Mouse (Mus musculus) olfactory bulb, adult 2 months (tissue): ENCODE results near the gene Junb.

Experiments
- CTCF ChIP-seq: fragments of 200-500 bp; IDR thresholded peaks from 2 replicates; pipeline ENCODE4 v1.5.1; 2012; ENCODE audit warnings: low read depth, mild to moderate bottlenecking, low read length, moderate library complexity; ENCODE audit not compliant: insufficient read depth
- POLR2A ChIP-seq: fragments of 200-500 bp; IDR thresholded peaks from 2 replicates; pipeline ENCODE4 v1.6.1; 2012; ENCODE audit warnings: mild to moderate bottlenecking, low read depth, low read length, moderate library complexity; ENCODE audit not compliant: insufficient read depth

- no peak for TF ChIP-seq CTCF
- no peak for TF ChIP-seq POLR2A
These were observed 38.2 kb upstream of the Junb start for GRCm38 (mm10) chr8:85016724-85017123.
